Mouse (Mus musculus) liver, embryonic 12.5 days (tissue): ENCODE data around the gene Dbp. TPM values are rescaled to one million over a fixed set of nuclear protein-coding genes. Genes with fewer than 3 reads are reported as not detected.

Experiments
- ATAC-seq: fragments of 200-750 bp; cut with Nextera tagmentation; 2 replicates; pipeline ENCODE4 v1.8.0; 2017; ENCODE audit warnings: moderate number of reproducible peaks, mild to moderate bottlenecking, moderate library complexity
- H3K27ac ChIP-seq: fragments of 300-500 bp; sonication (generic); 2 replicates; pipeline ENCODE4 v1.5.1; 2016; ENCODE audit warnings: mild to moderate bottlenecking
- H3K27me3 ChIP-seq: fragments of 300-500 bp; sonication (generic); replicated peaks from 2 replicates; pipeline ENCODE4 v1.6.1; 2016; ENCODE audit warnings: mild to moderate bottlenecking, moderate library complexity
- H3K36me3 ChIP-seq: fragments of 300-500 bp; sonication (generic); 2 replicates; pipeline ENCODE4 v1.6.1; 2016; ENCODE audit warnings: mild to moderate bottlenecking, moderate library complexity
- H3K4me1 ChIP-seq: fragments of 300-500 bp; sonication (generic); 2 replicates; pipeline ENCODE4 v1.6.1; 2016
- H3K4me2 ChIP-seq: fragments of 300-500 bp; sonication (generic); 2 replicates; pipeline ENCODE4 v1.6.1; 2016; ENCODE audit warnings: mild to moderate bottlenecking, moderate library complexity
- H3K4me3 ChIP-seq: fragments of 300-500 bp; sonication (generic); 2 replicates; pipeline ENCODE4 v1.5.1; 2016; ENCODE audit warnings: mild to moderate bottlenecking, moderate library complexity
- H3K9ac ChIP-seq: fragments of 300-500 bp; sonication (generic); 2 replicates; pipeline ENCODE4 v1.6.1; 2016; ENCODE audit warnings: mild to moderate bottlenecking, moderate library complexity
- H3K9me3 ChIP-seq: fragments of 300-500 bp; sonication (generic); replicated peaks from 2 replicates; pipeline ENCODE4 v1.6.1; 2016; ENCODE audit warnings: mild to moderate bottlenecking, moderate library complexity
- WGBS: fragments of 180-500 bp; shearing (Covaris S2); methylation state at CpG from one replicate; pipeline ENCODE4 v1.1.7; 2016; ENCODE audit not compliant: insufficient replicate concordance; 5-methylcytosine and 5-hydroxymethylcytosine counted together
- polyA plus RNA-seq: library from polyadenylated mRNA; unstranded; fragments of >200 nt; fragmentation: Nextera tagmentation; extraction: Ambion mirVana; gene quantifications from 2 replicates; pipeline ENCODE4 v1.2.1, GENCODE M21; 2016

The Dbp gene
- polyA plus RNA-seq, 1 experiment from 2014 or later, result 1.8 TPM

GRCm38 (mm10) chr7:45741308-45741707 lies 36.4 kb downstream of the Dbp start:
- ATAC-seq, result no peak
- Histone ChIP-seq H3K27me3 (peaks cover 31% of the 10 kb centered on the region), H3K9ac (no peak overlapping the region), H3K4me2 (peak overlapping the region; percentile 52), H3K36me3 (no peaks in the 10 kb centered on the region), H3K4me3 (no peak overlapping the region; the same call in 1 of the 2 replicates), H3K4me1 (peaks cover 17% of the 10 kb centered on the region), H3K9me3 (no peaks in the 10 kb centered on the region), H3K27ac (no peak overlapping the region)
- 39% methylated on average over 12 of the region's 12 CpGs for WGBS

- no peak; the same call in 1 of the 2 replicates for ATAC-seq
- WGBS, result 28% methylated on average over 11 of the region's 11 CpGs
- no peaks in the 10 kb centered on the region for H3K36me3 ChIP-seq
- peak overlapping the region; percentile 52 for H3K4me2 ChIP-seq
- H3K9ac ChIP-seq, result no peak overlapping the region
- H3K4me1 ChIP-seq, result peaks cover 17% of the 10 kb centered on the region
- H3K27me3 ChIP-seq, result peaks cover 31% of the 10 kb centered on the region
- H3K4me3 ChIP-seq, result peak overlapping the region; percentile 22; the same call in 1 of the 2 replicates
- no peak overlapping the region for H3K27ac ChIP-seq
- H3K9me3 ChIP-seq, result 0 out of 2 replicates have a peak, but pooled peaks cover 3% of the 10 kb centered on the region
These were observed 36.9 kb downstream of the Dbp start for GRCm38 (mm10) chr7:45741777-45742176.

GRCm38 (mm10) chr7:45742338-45742737 lies 37.5 kb downstream of the Dbp start:
- Histone ChIP-seq H3K27me3 (peaks cover 31% of the 10 kb centered on the region), H3K4me2 (peak overlapping the region; percentile 52), H3K4me3 (peak overlapping the region; percentile 22; the same call in 1 of the 2 replicates), H3K4me1 (peaks cover 17% of the 10 kb centered on the region), H3K36me3 (no peaks in the 10 kb centered on the region), H3K9me3 (0 out of 2 replicates have a peak, but pooled peaks cover 4% of the 10 kb centered on the region), H3K9ac (no peak overlapping the region), H3K27ac (no peak overlapping the region)
- no peak for ATAC-seq
- WGBS, result 29% methylated on average over 19 of the region's 19 CpGs

- no peaks in the 10 kb centered on the region for H3K36me3 ChIP-seq
- peaks cover 27% of the 10 kb centered on the region for H3K27me3 ChIP-seq
- 0 out of 2 replicates have a peak, but pooled peaks cover 4% of the 10 kb centered on the region for H3K9me3 ChIP-seq
- no peak overlapping the region for H3K4me2 ChIP-seq
- no peak for ATAC-seq
- no peak overlapping the region for H3K27ac ChIP-seq
- no peak overlapping the region for H3K4me3 ChIP-seq
- H3K9ac ChIP-seq, result no peak overlapping the region
- H3K4me1 ChIP-seq, result peaks cover 19% of the 10 kb centered on the region
- 51% methylated on average over 2 of the region's 2 CpGs for WGBS
These were observed 39.5 kb downstream of the Dbp start for GRCm38 (mm10) chr7:45744387-45744786.

GRCm38 (mm10) chr7:45746518-45746917 lies 41.6 kb downstream of the Dbp start:
- no peak for ATAC-seq
- Histone ChIP-seq H3K4me3 (no peak overlapping the region), H3K36me3 (no peaks in the 10 kb centered on the region), H3K9ac (no peak overlapping the region), H3K27me3 (peaks cover 19% of the 10 kb centered on the region), H3K4me1 (peaks cover 17% of the 10 kb centered on the region), H3K9me3 (0 out of 2 replicates have a peak, but pooled peaks cover 4% of the 10 kb centered on the region), H3K4me2 (no peak overlapping the region), H3K27ac (no peak overlapping the region)
- 57% methylated on average over 6 of the region's 6 CpGs for WGBS

GRCm38 (mm10) chr7:45747450-45747849 lies 42.6 kb downstream of the Dbp start:
- Histone ChIP-seq H3K36me3 (no peaks in the 10 kb centered on the region), H3K4me3 (no peak overlapping the region), H3K27me3 (peaks cover 11% of the 10 kb centered on the region), H3K4me1 (peaks cover 8% of the 10 kb centered on the region; the same call in 1 of the 2 replicates), H3K9ac (no peak overlapping the region), H3K4me2 (no peak overlapping the region), H3K9me3 (0 out of 2 replicates have a peak, but pooled peaks cover 4% of the 10 kb centered on the region), H3K27ac (no peak overlapping the region)
- WGBS, result 77% methylated on average over 5 of the region's 5 CpGs
- no peak for ATAC-seq

- H3K4me2 ChIP-seq, result no peak overlapping the region
- 0 out of 2 replicates have a peak, but pooled peaks cover 4% of the 10 kb centered on the region for H3K9me3 ChIP-seq
- peaks cover 5% of the 10 kb centered on the region for H3K27me3 ChIP-seq
- H3K4me1 ChIP-seq, result peaks cover 6% of the 10 kb centered on the region; the same call in 1 of the 2 replicates
- ATAC-seq, result no peak
- no peak overlapping the region for H3K27ac ChIP-seq
- WGBS, result 34% methylated on average over 7 of the region's 7 CpGs
- no peak overlapping the region for H3K9ac ChIP-seq
- H3K36me3 ChIP-seq, result no peaks in the 10 kb centered on the region
- no peak overlapping the region for H3K4me3 ChIP-seq
These were observed 43.2 kb downstream of the Dbp start for GRCm38 (mm10) chr7:45748110-45748509.

- H3K27ac ChIP-seq, result no peak overlapping the region
- peaks cover 6% of the 10 kb centered on the region; the same call in 1 of the 2 replicates for H3K4me1 ChIP-seq
- WGBS, result 45% methylated on average over 7 of the region's 10 CpGs
- no peak overlapping the region for H3K4me3 ChIP-seq
- no peak overlapping the region for H3K9ac ChIP-seq
- no peaks in the 10 kb centered on the region for H3K36me3 ChIP-seq
- 0 out of 2 replicates have a peak, but pooled peaks cover 4% of the 10 kb centered on the region for H3K9me3 ChIP-seq
- ATAC-seq, result no peak
- peaks cover 5% of the 10 kb centered on the region for H3K27me3 ChIP-seq
- no peak overlapping the region for H3K4me2 ChIP-seq
These were observed 44.5 kb downstream of the Dbp start for GRCm38 (mm10) chr7:45749401-45749800.

- Histone ChIP-seq H3K9me3 (0 out of 2 replicates have a peak, but pooled peaks cover 4% of the 10 kb centered on the region), H3K4me2 (no peak overlapping the region), H3K4me1 (peaks cover 6% of the 10 kb centered on the region; the same call in 1 of the 2 replicates), H3K27ac (no peak overlapping the region), H3K9ac (no peak overlapping the region), H3K4me3 (no peak overlapping the region), H3K36me3 (no peaks in the 10 kb centered on the region), H3K27me3 (peaks cover 5% of the 10 kb centered on the region)
- WGBS, result 65% methylated on average over 9 of the region's 9 CpGs
- ATAC-seq, result no peak
These were observed 45.3 kb downstream of the Dbp start for GRCm38 (mm10) chr7:45750162-45750561.

GRCm38 (mm10) chr7:45755703-45756102 lies 50.8 kb downstream of the Dbp start:
- Histone ChIP-seq H3K27ac (no peak overlapping the region), H3K9ac (no peak overlapping the region), H3K4me3 (no peak overlapping the region), H3K4me2 (no peak overlapping the region), H3K27me3 (peaks cover 32% of the 10 kb centered on the region), H3K9me3 (no peaks in the 10 kb centered on the region), H3K36me3 (no peaks in the 10 kb centered on the region), H3K4me1 (no peaks in the 10 kb centered on the region)
- ATAC-seq, result no peak
- 49% methylated on average over 6 of the region's 6 CpGs for WGBS

GRCm38 (mm10) chr7:45759400-45759799 lies 54.5 kb downstream of the Dbp start:
- H3K9me3 ChIP-seq, result no peaks in the 10 kb centered on the region
- 0 out of 2 replicates have a peak overlapping the region, but pooled peaks have one; percentile 10 for H3K4me3 ChIP-seq
- H3K9ac ChIP-seq, result no peak overlapping the region
- H3K36me3 ChIP-seq, result no peaks in the 10 kb centered on the region
- H3K4me1 ChIP-seq, result no peaks in the 10 kb centered on the region
- H3K27ac ChIP-seq, result no peak overlapping the region
- ATAC-seq, result 0 out of 2 replicates have a peak, but pooled peaks have one; percentile 37
- peak overlapping the region; percentile 54 for H3K4me2 ChIP-seq
- WGBS, result 7% methylated on average over 26 of the region's 27 CpGs
- peaks cover 41% of the 10 kb centered on the region for H3K27me3 ChIP-seq
